Mouse (Mus musculus) cerebellum, adult 2 months (tissue): ENCODE data around the gene Nop2.

ENCODE experiments used
- CTCF ChIP-seq: fragments of 200-500 bp; IDR thresholded peaks from 2 replicates; pipeline ENCODE4 v1.5.1; 2011; ENCODE audit warnings: low read depth, mild to moderate bottlenecking, control low read depth, low read length, moderate library complexity, borderline replicate concordance; ENCODE audit not compliant: insufficient read depth
- POLR2A ChIP-seq: fragments of 200-500 bp; IDR thresholded peaks from 2 replicates; pipeline ENCODE4 v1.6.1; 2011; ENCODE audit warnings: low read length, control low read depth, borderline replicate concordance; ENCODE audit not compliant: insufficient read depth

- TF ChIP-seq POLR2A (no peak), CTCF (peak; percentile 57)
Measured at GRCm38 (mm10) chr6:125154550-125154949, 22.8 kb downstream of the Nop2 start.
